Mouse (Mus musculus): ENCODE data around the gene Il20. TPM values are rescaled to one million over a fixed set of nuclear protein-coding genes. Genes with fewer than 3 reads are reported as not detected.

Il20 gene
- not detected in 2 replicates for polyA plus RNA-seq (2016; fragmentation: Nextera tagmentation; extraction: Ambion mirVana)

GRCm38 (mm10) chr1:130911401-130912010, at the start of gene Il20:
TSS of gene Il20 (minus strand) at chr1:130911451.
- no peak within 1 kb of the TSS for H3K9ac ChIP-seq
- WGBS (ENCODE audit: insufficient replicate concordance): 73% methylated on average over 12 of the region's 12 CpGs

GRCm38 (mm10) chr1:130946920-130947319, 35.7 kb upstream of the Il20 start:
- no peak overlapping the region for H3K4me3 ChIP-seq
- H3K36me3 ChIP-seq: no peaks in the 10 kb centered on the region
- WGBS (ENCODE audit: insufficient replicate concordance): 59% methylated on average over 6 of the region's 6 CpGs
- H3K9ac ChIP-seq: no peak overlapping the region
- no peaks in the 10 kb centered on the region for H3K4me1 ChIP-seq
- no peaks in the 10 kb centered on the region; the same call in 1 of the 2 replicates for H3K27me3 ChIP-seq (replicated peaks)
- H3K4me2 ChIP-seq: no peak overlapping the region
- no peak for ATAC-seq
- H3K27ac ChIP-seq: no peak overlapping the region
- no peaks in the 10 kb centered on the region for H3K9me3 ChIP-seq (replicated peaks)

More at GRCm38 (mm10) chr1:130911401-130912010, at the start of gene Il20:
- Histone ChIP-seq H3K36me3 (no peaks in the 10 kb centered on the region), H3K9me3 (replicated peaks) (no peaks in the 10 kb centered on the region), H3K4me1 (no peaks in the 10 kb centered on the region), H3K27ac (no peak within 1 kb of the TSS), H3K27me3 (replicated peaks) (no peaks in the 10 kb centered on the region), H3K4me3 (no peak within 1 kb of the TSS), H3K4me2 (no peak within 1 kb of the TSS)
- no peak for ATAC-seq

- no peak for ATAC-seq
- Histone ChIP-seq H3K4me1 (no peaks in the 10 kb centered on the region), H3K36me3 (no peaks in the 10 kb centered on the region), H3K27me3 (replicated peaks) (no peaks in the 10 kb centered on the region; the same call in 1 of the 2 replicates), H3K4me2 (no peak overlapping the region), H3K9ac (no peak overlapping the region), H3K27ac (no peak overlapping the region), H3K4me3 (no peak overlapping the region), H3K9me3 (replicated peaks) (no peaks in the 10 kb centered on the region)
- 53% methylated on average over 3 of the region's 3 CpGs for WGBS (ENCODE audit: insufficient replicate concordance)
Measured at GRCm38 (mm10) chr1:130941801-130942200, 30.6 kb upstream of the Il20 start.

GRCm38 (mm10) chr1:130940065-130940687, 28.9 kb upstream of the Il20 start, which contains the start of gene Il19:
TSS of gene Il19 (minus strand) at chr1:130940115.
- H3K4me1 ChIP-seq: no peaks in the 10 kb centered on the region
- no peaks in the 10 kb centered on the region for H3K36me3 ChIP-seq
- no peak within 1 kb of the TSS for H3K4me3 ChIP-seq
- no peak within 1 kb of the TSS for H3K27ac ChIP-seq
- WGBS (ENCODE audit: insufficient replicate concordance): 58% methylated on average over 4 of the region's 4 CpGs
- no peak within 1 kb of the TSS for H3K4me2 ChIP-seq
- no peaks in the 10 kb centered on the region for H3K9me3 ChIP-seq (replicated peaks)
- no peak within 1 kb of the TSS for H3K9ac ChIP-seq
- H3K27me3 ChIP-seq (replicated peaks): no peaks in the 10 kb centered on the region; the same call in 1 of the 2 replicates
- no peak for ATAC-seq

GRCm38 (mm10) chr1:130938192-130938591, 26.9 kb upstream of the Il20 start:
- no peak for ATAC-seq
- no peak overlapping the region for H3K4me2 ChIP-seq
- WGBS (ENCODE audit: insufficient replicate concordance): 82% methylated on average over 7 of the region's 7 CpGs

GRCm38 (mm10) chr1:130937170-130937569, 25.9 kb upstream of the Il20 start:
- Histone ChIP-seq H3K27ac (no peak overlapping the region), H3K4me2 (no peak overlapping the region), H3K36me3 (no peaks in the 10 kb centered on the region), H3K9ac (no peak overlapping the region), H3K4me1 (no peaks in the 10 kb centered on the region), H3K9me3 (replicated peaks) (no peaks in the 10 kb centered on the region), H3K4me3 (no peak overlapping the region), H3K27me3 (replicated peaks) (no peaks in the 10 kb centered on the region)
- WGBS (ENCODE audit: insufficient replicate concordance): 76% methylated on average over 4 of the region's 4 CpGs
- ATAC-seq: no peak

More at GRCm38 (mm10) chr1:130938192-130938591, 26.9 kb upstream of the Il20 start:
- Histone ChIP-seq H3K27ac (no peak overlapping the region), H3K4me1 (no peaks in the 10 kb centered on the region), H3K4me3 (no peak overlapping the region), H3K9ac (no peak overlapping the region), H3K9me3 (replicated peaks) (no peaks in the 10 kb centered on the region), H3K36me3 (no peaks in the 10 kb centered on the region), H3K27me3 (replicated peaks) (no peaks in the 10 kb centered on the region)

- H3K27ac ChIP-seq: no peak overlapping the region
- ATAC-seq: no peak
- 63% methylated on average over 6 of the region's 6 CpGs for WGBS (ENCODE audit: insufficient replicate concordance)
- no peaks in the 10 kb centered on the region for H3K36me3 ChIP-seq
- no peaks in the 10 kb centered on the region for H3K4me1 ChIP-seq
- no peaks in the 10 kb centered on the region for H3K9me3 ChIP-seq (replicated peaks)
- no peak overlapping the region for H3K9ac ChIP-seq
- no peaks in the 10 kb centered on the region for H3K27me3 ChIP-seq (replicated peaks)
- no peak overlapping the region for H3K4me2 ChIP-seq
- H3K4me3 ChIP-seq: no peak overlapping the region
Measured at GRCm38 (mm10) chr1:130936351-130936750, 25.1 kb upstream of the Il20 start.

- H3K4me1 ChIP-seq: no peaks in the 10 kb centered on the region
- no peaks in the 10 kb centered on the region for H3K9me3 ChIP-seq (replicated peaks)
- no peak overlapping the region for H3K27ac ChIP-seq
- H3K4me3 ChIP-seq: no peak overlapping the region
- H3K27me3 ChIP-seq (replicated peaks): no peaks in the 10 kb centered on the region
- no peak overlapping the region for H3K4me2 ChIP-seq
- ATAC-seq: no peak
- no peak overlapping the region for H3K9ac ChIP-seq
- no peaks in the 10 kb centered on the region for H3K36me3 ChIP-seq
Measured at GRCm38 (mm10) chr1:130926484-130926883, 15.2 kb upstream of the Il20 start.

GRCm38 (mm10) chr1:130918323-130918980, 7.2 kb upstream of the Il20 start:
- Histone ChIP-seq H3K36me3 (no peaks in the 10 kb centered on the region), H3K9ac (no peak overlapping the region), H3K4me1 (no peaks in the 10 kb centered on the region), H3K4me3 (no peak overlapping the region), H3K4me2 (no peak overlapping the region), H3K27me3 (replicated peaks) (no peaks in the 10 kb centered on the region), H3K9me3 (replicated peaks) (no peaks in the 10 kb centered on the region), H3K27ac (no peak overlapping the region)
- ATAC-seq: no peak
- WGBS (ENCODE audit: insufficient replicate concordance): 11% methylated on average over 1 of the region's 1 CpGs

- WGBS (ENCODE audit: insufficient replicate concordance): 54% methylated on average over 7 of the region's 7 CpGs
- ATAC-seq: no peak
- H3K4me2 ChIP-seq: no peak overlapping the region
- H3K4me1 ChIP-seq: no peaks in the 10 kb centered on the region
- H3K9me3 ChIP-seq (replicated peaks): no peaks in the 10 kb centered on the region
- no peak overlapping the region for H3K4me3 ChIP-seq
- no peaks in the 10 kb centered on the region for H3K36me3 ChIP-seq
- H3K27ac ChIP-seq: no peak overlapping the region
- no peak overlapping the region for H3K9ac ChIP-seq
- H3K27me3 ChIP-seq (replicated peaks): no peaks in the 10 kb centered on the region
Measured at GRCm38 (mm10) chr1:130902505-130902904, 8.7 kb downstream of the Il20 start.

- no peak overlapping the region for H3K27ac ChIP-seq
- no peak for ATAC-seq
- WGBS (ENCODE audit: insufficient replicate concordance): 50% methylated on average over 6 of the region's 6 CpGs
Measured at GRCm38 (mm10) chr1:130894468-130894867, 16.8 kb downstream of the Il20 start.

GRCm38 (mm10) chr1:130893329-130894040, 17.8 kb downstream of the Il20 start:
- Histone ChIP-seq H3K9me3 (replicated peaks) (no peaks in the 10 kb centered on the region), H3K4me3 (no peak overlapping the region), H3K4me2 (no peak overlapping the region), H3K27ac (no peak overlapping the region), H3K9ac (no peak overlapping the region), H3K36me3 (no peaks in the 10 kb centered on the region), H3K27me3 (replicated peaks) (no peaks in the 10 kb centered on the region), H3K4me1 (no peaks in the 10 kb centered on the region)
- 59% methylated on average over 9 of the region's 9 CpGs for WGBS (ENCODE audit: insufficient replicate concordance)
- ATAC-seq: no peak

More at GRCm38 (mm10) chr1:130894468-130894867, 16.8 kb downstream of the Il20 start:
- Histone ChIP-seq H3K27me3 (replicated peaks) (no peaks in the 10 kb centered on the region), H3K4me2 (no peak overlapping the region), H3K9me3 (replicated peaks) (no peaks in the 10 kb centered on the region), H3K4me3 (no peak overlapping the region), H3K9ac (no peak overlapping the region), H3K4me1 (no peaks in the 10 kb centered on the region), H3K36me3 (no peaks in the 10 kb centered on the region)

All from liver, embryonic 12.5 days (tissue).